Mouse (Mus musculus) forebrain, embryonic 14.5 days (tissue): ENCODE measurements around the gene Smbd1. TPM values are rescaled to one million over a fixed set of nuclear protein-coding genes. Genes with fewer than 3 reads are reported as not detected.

Experiments used
- ATAC-seq: fragments of 200-750 bp; cut with Nextera tagmentation; 2 replicates; pipeline ENCODE4 v1.8.0; 2017; ENCODE audit warnings: mild to moderate bottlenecking, moderate library complexity
- DNase-seq: peaks from one replicate; pipeline ENCODE4 v3.0.0-alpha.2; 2015; ENCODE audit warnings: low spot score
- H3K27ac ChIP-seq: fragments of 300-500 bp; sonication (generic); 2 replicates; pipeline ENCODE4 v1.5.1; 2014; ENCODE audit warnings: low read depth, mild to moderate bottlenecking, control low read depth, low read length, moderate library complexity
- H3K27me3 ChIP-seq: fragments of 300-500 bp; sonication (generic); replicated peaks from 2 replicates; pipeline ENCODE4 v1.6.1; 2014; ENCODE audit warnings: low read length, control low read depth, mixed read lengths; ENCODE audit not compliant: control insufficient read depth, insufficient read depth
- H3K36me3 ChIP-seq: fragments of 300-500 bp; sonication (generic); 2 replicates; pipeline ENCODE4 v1.6.1; 2014; ENCODE audit warnings: low read length, control low read depth; ENCODE audit not compliant: control insufficient read depth, insufficient read depth
- H3K4me1 ChIP-seq: fragments of 300-500 bp; sonication (generic); 2 replicates; pipeline ENCODE4 v1.6.1; 2014; ENCODE audit warnings: antibody characterized with exemption, low read length, control low read depth; ENCODE audit not compliant: control insufficient read depth, insufficient read depth
- H3K4me2 ChIP-seq: fragments of 300-500 bp; sonication (generic); 2 replicates; pipeline ENCODE4 v1.6.1; 2014; ENCODE audit warnings: mild to moderate bottlenecking, control low read depth, low read length
- H3K4me3 ChIP-seq: fragments of 300-500 bp; sonication (generic); 2 replicates; pipeline ENCODE4 v1.5.1; 2014; ENCODE audit warnings: low read depth, low read length, control low read depth
- H3K9ac ChIP-seq: fragments of 300-500 bp; sonication (generic); 2 replicates; pipeline ENCODE4 v1.6.1; 2014; ENCODE audit warnings: mild to moderate bottlenecking, low read length, control low read depth, moderate library complexity
- H3K9me3 ChIP-seq: fragments of 300-500 bp; sonication (generic); replicated peaks from 2 replicates; pipeline ENCODE4 v1.6.1; 2016; ENCODE audit warnings: low read length, control low read depth, mixed read lengths; ENCODE audit not compliant: control insufficient read depth
- WGBS: fragments of 180-500 bp; shearing (Covaris S2); extraction: QIAGEN DNeasy Blood & Tissue Kit; methylation state at CpG from one replicate; pipeline ENCODE4 v1.1.7; 2014; 5-methylcytosine and 5-hydroxymethylcytosine counted together
- polyA plus RNA-seq: library from polyadenylated mRNA; unstranded; fragments of >200 nt; fragmentation: Nextera tagmentation; extraction: Ambion mirVana; gene quantifications from 2 replicates; pipeline ENCODE4 v1.2.1, GENCODE M21; 2014

Gene Smbd1
- polyA plus RNA-seq, 1 experiment from 2014 or later = not detected

- ATAC-seq = no peak
- 87% methylated on average over 10 of the region's 10 CpGs for WGBS
- no peak overlapping the region for H3K4me3 ChIP-seq
Measured at GRCm38 (mm10) chr16:32776676-32777075, 33.6 kb downstream of the Smbd1 start.

DNA sequence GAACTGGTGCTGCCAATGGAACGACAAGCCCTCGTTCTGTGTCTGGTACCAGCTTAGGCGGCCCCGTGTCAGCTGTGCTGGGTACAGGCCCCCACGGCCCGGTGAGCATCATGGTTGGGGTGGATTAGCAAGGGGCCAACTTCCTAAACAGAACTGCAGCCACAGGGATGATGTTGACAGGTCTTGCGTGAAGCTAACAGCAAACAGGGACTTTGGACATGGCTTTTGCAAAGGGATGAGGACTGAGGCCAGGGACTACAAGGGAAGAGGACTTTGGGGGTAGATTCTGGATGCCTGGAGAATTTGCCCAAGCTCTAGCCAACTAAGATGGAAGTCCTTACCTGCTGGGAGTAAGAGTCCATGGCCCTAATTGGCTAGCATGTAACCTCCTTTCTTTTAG lies 43.4 kb downstream of the Smbd1 start:
- H3K27ac ChIP-seq = no peak overlapping the region
- no peak overlapping the region for H3K9ac ChIP-seq
- no peak for DNase-seq
- ATAC-seq = no peak
- H3K9me3 ChIP-seq = no peaks in the 10 kb centered on the region
- H3K36me3 ChIP-seq = no peaks in the 10 kb centered on the region
- 95% methylated on average over 7 of the region's 7 CpGs for WGBS
- H3K4me1 ChIP-seq = no peaks in the 10 kb centered on the region
- no peak overlapping the region for H3K4me2 ChIP-seq
- H3K4me3 ChIP-seq = no peak overlapping the region
- no peaks in the 10 kb centered on the region for H3K27me3 ChIP-seq

More at GRCm38 (mm10) chr16:32776676-32777075, 33.6 kb downstream of the Smbd1 start:
- Histone ChIP-seq H3K36me3 (no peaks in the 10 kb centered on the region), H3K27me3 (no peaks in the 10 kb centered on the region), H3K9ac (no peak overlapping the region), H3K27ac (no peak overlapping the region), H3K4me1 (no peaks in the 10 kb centered on the region), H3K9me3 (no peaks in the 10 kb centered on the region), H3K4me2 (no peak overlapping the region)
- DNase-seq = no peak

DNA sequence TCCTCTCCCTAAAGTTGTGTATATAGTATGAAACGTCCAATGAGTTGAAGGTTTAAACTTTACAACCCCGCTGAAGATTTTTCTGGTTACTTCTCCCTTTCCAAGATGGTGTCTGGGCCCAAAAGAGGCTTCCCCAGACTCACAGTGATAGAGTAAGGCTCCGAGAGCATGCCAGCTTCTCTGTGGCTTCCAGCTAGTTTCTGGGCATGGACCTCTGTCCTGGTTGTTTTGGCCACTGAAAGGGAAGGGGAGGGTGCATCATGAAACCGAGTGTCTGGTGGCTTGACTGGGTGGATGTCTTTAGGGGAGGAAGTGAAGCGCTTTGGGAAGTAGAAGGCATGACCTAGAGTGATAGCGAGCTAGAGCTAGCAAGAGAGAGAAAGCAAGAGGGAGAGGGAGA lies 45.3 kb downstream of the Smbd1 start:
- Histone ChIP-seq H3K9me3 (no peaks in the 10 kb centered on the region), H3K4me1 (no peaks in the 10 kb centered on the region), H3K9ac (no peak overlapping the region), H3K36me3 (no peaks in the 10 kb centered on the region), H3K4me3 (no peak overlapping the region), H3K27ac (no peak overlapping the region), H3K4me2 (no peak overlapping the region), H3K27me3 (no peaks in the 10 kb centered on the region)
- DNase-seq = no peak
- WGBS = 81% methylated on average over 6 of the region's 6 CpGs
- ATAC-seq = no peak

- Histone ChIP-seq H3K4me3 (no peak overlapping the region), H3K27ac (no peak overlapping the region), H3K9ac (no peak overlapping the region), H3K9me3 (no peaks in the 10 kb centered on the region), H3K4me1 (no peaks in the 10 kb centered on the region), H3K27me3 (no peaks in the 10 kb centered on the region), H3K36me3 (no peaks in the 10 kb centered on the region), H3K4me2 (no peak overlapping the region)
- ATAC-seq = no peak
- DNase-seq = no peak
- WGBS = 89% methylated on average over 2 of the region's 2 CpGs
Measured at GRCm38 (mm10) chr16:32764550-32764949, 45.7 kb downstream of the Smbd1 start.

Other genes with a start within 250 kb of the Smbd1 start
- gene Tfrc, start 201.6 kb downstream of the Smbd1 start, polyA plus RNA-seq = 43.9 and 56.0 TPM in 2 replicates
- 11.2 and 13.1 TPM in 2 replicates for gene Tnk2, start 166.6 kb downstream of the Smbd1 start, polyA plus RNA-seq
- gene Muc4, start 74.6 kb downstream of the Smbd1 start, polyA plus RNA-seq = not detected in 2 replicates
- not detected in 2 replicates for gene Muc20, start 13.0 kb downstream of the Smbd1 start, polyA plus RNA-seq
- 160 and 173 TPM in 2 replicates for gene Fyttd1, start 67.0 kb upstream of the Smbd1 start, polyA plus RNA-seq
- 20.0 and 26.8 TPM in 2 replicates for gene Rubcn, start 67.3 kb upstream of the Smbd1 start, polyA plus RNA-seq
- gene Lrch3, start 103.6 kb upstream of the Smbd1 start, polyA plus RNA-seq = 24.3 and 36.0 TPM in 2 replicates
- 4.9 and 6.1 TPM in 2 replicates for gene Iqcg, start 245.7 kb upstream of the Smbd1 start, polyA plus RNA-seq
- gene Rpl35a, start 246.0 kb upstream of the Smbd1 start, polyA plus RNA-seq = 507 and 649 TPM in 2 replicates